Mouse (Mus musculus): ENCODE results near the gene Esrrb.

GRCm38 (mm10) chr12:86379672-86380213 is 18.8 kb downstream of the Esrrb start:
- TF ChIP-seq CTCF (conservative IDR thresholded peaks at IDR 0.05; ENCODE audit: low read length) (no peak), POU5F1 (IDR thresholded peaks at IDR 0.05; ENCODE audit: borderline replicate concordance, low read length) (no peak), NANOG (IDR thresholded peaks at IDR 0.05; ENCODE audit: borderline replicate concordance, low read length) (no peak)

Measured in E14TG2a.4 (cell line).